Mouse (Mus musculus): ENCODE measurements around the gene D930007J09Rik. TPM values are rescaled to one million over a fixed set of nuclear protein-coding genes. Genes with fewer than 3 reads are reported as not detected.

Gene D930007J09Rik
- total and polyA plus RNA-seq, 3 experiments, result not detected

DNA sequence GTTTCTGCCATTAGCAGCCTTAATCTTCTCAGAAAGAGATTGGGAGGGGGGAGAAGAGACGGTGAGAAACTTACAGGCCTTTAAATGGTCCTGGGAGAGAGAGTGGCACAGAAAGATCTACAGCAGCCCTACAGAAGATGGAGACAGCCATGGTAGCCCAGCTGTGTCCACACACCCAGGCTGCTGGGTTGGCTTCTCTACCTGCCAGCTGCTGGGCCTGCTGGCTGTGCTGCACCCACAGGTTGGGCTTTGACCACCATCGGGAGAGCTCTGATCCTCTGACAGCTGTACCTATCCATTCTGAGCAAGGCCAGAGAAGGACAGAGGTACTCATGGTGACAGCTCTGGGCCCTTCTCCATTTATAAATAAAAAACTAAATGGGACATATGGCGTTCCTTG lies 23.8 kb downstream of the D930007J09Rik start:
- no peak for TF ChIP-seq GATA2 (IDR thresholded peaks at IDR 0.05; ENCODE audit: borderline replicate concordance, low read depth, low read length)
- no peak for TF ChIP-seq GATA1 (IDR thresholded peaks at IDR 0.05; ENCODE audit: borderline replicate concordance, low read length)
- no peak for TF ChIP-seq CTCF (IDR thresholded peaks at IDR 0.05; ENCODE audit: low read depth, low read length)
- TF ChIP-seq POLR2AphosphoS5 (IDR thresholded peaks at IDR 0.05; ENCODE audit: insufficient replicate concordance, low read depth, low read length), result no peak
- TF ChIP-seq TAL1 (conservative IDR thresholded peaks at IDR 0.05; ENCODE audit: low read depth, low read length), result no peak
- ATAC-seq (ENCODE audit: extremely low read depth, insufficient number of reproducible peaks, low FRiP score, poor library complexity, severe bottlenecking), result no peak
- H3K36me3 ChIP-seq (replicated peaks), result no peaks in the 10 kb centered on the region
- H3K4me1 ChIP-seq (ENCODE audit: insufficient read depth, low read depth, low read length), result no peaks in the 10 kb centered on the region
- no peak overlapping the region for H3K4me3 ChIP-seq (ENCODE audit: low read depth, low read length)
- no peak for DNase-seq (ENCODE audit: low spot score)
- peaks cover 29% of the 10 kb centered on the region for H3K27me3 ChIP-seq (ENCODE audit: insufficient read depth, low read length)
- no peaks in the 10 kb centered on the region for H3K9me3 ChIP-seq (replicated peaks)

DNA sequence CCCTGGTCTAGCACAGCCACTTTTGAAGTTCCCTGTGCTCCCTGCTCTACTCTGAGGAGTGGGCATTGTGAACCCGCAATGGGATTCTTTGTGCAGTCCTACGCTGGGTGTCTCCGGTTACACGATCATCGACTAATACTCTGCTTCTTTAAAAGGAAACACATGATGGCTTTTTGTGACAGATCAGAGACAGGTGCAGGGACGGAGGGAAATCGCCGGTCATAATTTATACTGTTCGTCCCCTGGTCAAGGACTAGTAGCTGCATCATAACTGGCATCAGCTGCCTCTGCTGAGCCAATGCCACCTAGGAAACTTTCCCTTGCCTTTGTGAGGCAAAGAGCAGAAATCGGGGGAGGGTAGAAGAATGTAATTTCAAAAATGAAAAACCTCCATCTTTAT lies 26.3 kb downstream of the D930007J09Rik start:
- no peak for TF ChIP-seq GATA1 (IDR thresholded peaks at IDR 0.05; ENCODE audit: borderline replicate concordance, low read length)
- H3K36me3 ChIP-seq (replicated peaks), result no peaks in the 10 kb centered on the region
- no peaks in the 10 kb centered on the region for H3K9me3 ChIP-seq (replicated peaks)
- ATAC-seq (ENCODE audit: extremely low read depth, insufficient number of reproducible peaks, low FRiP score, poor library complexity, severe bottlenecking) (no peak), DNase-seq (ENCODE audit: low spot score) (no peak)
- H3K27me3 ChIP-seq (ENCODE audit: insufficient read depth, low read length), result peaks cover 22% of the 10 kb centered on the region
- no peak overlapping the region for H3K4me3 ChIP-seq (ENCODE audit: low read depth, low read length)
- H3K4me1 ChIP-seq (ENCODE audit: insufficient read depth, low read depth, low read length), result no peaks in the 10 kb centered on the region

DNA sequence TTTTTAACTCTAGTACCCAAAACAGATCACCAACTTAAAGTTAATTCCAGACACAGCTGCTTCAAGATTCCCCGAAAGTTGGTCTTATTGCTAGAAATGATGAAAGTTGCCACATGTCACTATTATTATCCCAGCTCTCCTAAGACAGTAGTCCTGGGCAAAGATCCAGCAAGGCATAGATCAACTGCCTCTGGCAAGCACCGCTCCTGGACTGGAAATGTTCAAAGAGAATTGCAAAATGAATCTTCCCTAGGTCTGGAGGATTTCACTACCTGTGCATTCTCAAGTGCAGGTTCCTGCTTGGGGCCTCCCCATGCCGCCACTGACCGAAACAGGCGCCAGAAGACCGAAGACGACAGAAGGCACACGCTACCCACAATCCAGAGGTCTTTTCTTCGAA lies 26.8 kb downstream of the D930007J09Rik start:
- Histone ChIP-seq H3K4me3 (ENCODE audit: low read depth, low read length) (no peak overlapping the region), H3K27me3 (ENCODE audit: insufficient read depth, low read length) (peaks cover 18% of the 10 kb centered on the region), H3K9me3 (replicated peaks) (no peaks in the 10 kb centered on the region), H3K4me1 (ENCODE audit: insufficient read depth, low read depth, low read length) (no peaks in the 10 kb centered on the region), H3K36me3 (replicated peaks) (no peaks in the 10 kb centered on the region)
- DNase-seq (ENCODE audit: low spot score) (no peak), ATAC-seq (ENCODE audit: extremely low read depth, insufficient number of reproducible peaks, low FRiP score, poor library complexity, severe bottlenecking) (no peak)
- no peak for TF ChIP-seq CTCF (IDR thresholded peaks at IDR 0.05; ENCODE audit: low read depth, low read length)
- no peak for TF ChIP-seq GATA1 (IDR thresholded peaks at IDR 0.05; ENCODE audit: borderline replicate concordance, low read length)
- TF ChIP-seq GATA2 (IDR thresholded peaks at IDR 0.05; ENCODE audit: borderline replicate concordance, low read depth, low read length), result no peak
- no peak for TF ChIP-seq TAL1 (conservative IDR thresholded peaks at IDR 0.05; ENCODE audit: low read depth, low read length)
- TF ChIP-seq POLR2AphosphoS5 (IDR thresholded peaks at IDR 0.05; ENCODE audit: insufficient replicate concordance, low read depth, low read length), result no peak

DNA sequence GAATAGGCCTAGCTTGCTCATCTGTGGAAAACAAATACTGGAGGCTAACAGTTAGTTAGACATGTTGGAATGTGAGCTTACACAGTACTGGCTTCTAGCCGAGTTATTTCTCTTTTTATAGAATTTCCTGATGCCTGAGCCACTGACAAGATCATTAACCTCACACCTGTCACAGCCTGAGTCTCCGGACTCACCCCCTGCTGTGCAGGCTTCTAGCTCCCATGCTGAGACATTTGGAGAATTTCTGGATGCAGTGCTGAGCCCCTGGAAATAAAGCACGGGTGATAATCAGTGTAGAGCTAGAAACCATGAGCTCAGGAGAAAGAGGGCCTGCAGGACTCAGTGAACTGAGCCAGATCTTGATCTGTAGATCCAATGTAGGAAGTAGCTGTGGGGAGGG lies 32.7 kb downstream of the D930007J09Rik start:
- Histone ChIP-seq H3K27me3 (ENCODE audit: insufficient read depth, low read length) (no peaks in the 10 kb centered on the region; the same call in 1 of the 2 replicates), H3K9me3 (replicated peaks) (no peaks in the 10 kb centered on the region), H3K4me1 (ENCODE audit: insufficient read depth, low read depth, low read length) (no peaks in the 10 kb centered on the region), H3K4me3 (ENCODE audit: low read depth, low read length) (no peak overlapping the region), H3K36me3 (replicated peaks) (no peaks in the 10 kb centered on the region)
- DNase-seq (ENCODE audit: low spot score) (no peak), ATAC-seq (ENCODE audit: extremely low read depth, insufficient number of reproducible peaks, low FRiP score, poor library complexity, severe bottlenecking) (no peak)
- TF ChIP-seq GATA1 (IDR thresholded peaks at IDR 0.05; ENCODE audit: borderline replicate concordance, low read length), result no peak
- no peak for TF ChIP-seq TAL1 (conservative IDR thresholded peaks at IDR 0.05; ENCODE audit: low read depth, low read length)
- no peak for TF ChIP-seq POLR2AphosphoS5 (IDR thresholded peaks at IDR 0.05; ENCODE audit: insufficient replicate concordance, low read depth, low read length)
- no peak for TF ChIP-seq GATA2 (IDR thresholded peaks at IDR 0.05; ENCODE audit: borderline replicate concordance, low read depth, low read length)
- no peak for TF ChIP-seq CTCF (IDR thresholded peaks at IDR 0.05; ENCODE audit: low read depth, low read length)

DNA sequence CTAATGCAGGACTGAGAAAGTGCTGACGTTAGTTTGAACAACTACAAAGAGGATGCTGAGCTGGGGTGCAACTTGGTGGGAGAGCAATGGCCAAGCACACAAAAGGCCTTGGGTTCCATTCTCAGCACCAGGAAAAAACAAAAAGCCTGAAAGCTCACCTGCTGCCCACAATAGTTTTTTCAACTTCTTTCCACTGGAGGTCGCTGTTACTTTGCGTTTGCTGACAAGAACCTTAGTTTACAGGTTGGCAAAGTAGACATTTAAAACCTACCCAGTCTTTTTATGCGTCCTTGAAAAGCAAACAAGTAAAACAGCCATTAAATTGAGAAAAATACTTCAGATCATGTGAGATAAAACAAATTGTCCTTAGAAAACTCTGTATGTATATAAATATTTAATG lies 34.5 kb downstream of the D930007J09Rik start:
- no peak overlapping the region for H3K4me3 ChIP-seq (ENCODE audit: low read depth, low read length)
- H3K9me3 ChIP-seq (replicated peaks), result no peaks in the 10 kb centered on the region
- ATAC-seq (ENCODE audit: extremely low read depth, insufficient number of reproducible peaks, low FRiP score, poor library complexity, severe bottlenecking) (no peak), DNase-seq (ENCODE audit: low spot score) (no peak)
- TF ChIP-seq GATA2 (IDR thresholded peaks at IDR 0.05; ENCODE audit: borderline replicate concordance, low read depth, low read length) (no peak), TAL1 (conservative IDR thresholded peaks at IDR 0.05; ENCODE audit: low read depth, low read length) (no peak), GATA1 (IDR thresholded peaks at IDR 0.05; ENCODE audit: borderline replicate concordance, low read length) (no peak), POLR2AphosphoS5 (IDR thresholded peaks at IDR 0.05; ENCODE audit: insufficient replicate concordance, low read depth, low read length) (no peak), CTCF (IDR thresholded peaks at IDR 0.05; ENCODE audit: low read depth, low read length) (0 out of 2 replicates have a peak, but pooled peaks have one; percentile 13)
- no peaks in the 10 kb centered on the region for H3K36me3 ChIP-seq (replicated peaks)
- H3K27me3 ChIP-seq (ENCODE audit: insufficient read depth, low read length), result peaks cover 5% of the 10 kb centered on the region; the same call in 1 of the 2 replicates
- H3K4me1 ChIP-seq (ENCODE audit: insufficient read depth, low read depth, low read length), result no peaks in the 10 kb centered on the region

DNA sequence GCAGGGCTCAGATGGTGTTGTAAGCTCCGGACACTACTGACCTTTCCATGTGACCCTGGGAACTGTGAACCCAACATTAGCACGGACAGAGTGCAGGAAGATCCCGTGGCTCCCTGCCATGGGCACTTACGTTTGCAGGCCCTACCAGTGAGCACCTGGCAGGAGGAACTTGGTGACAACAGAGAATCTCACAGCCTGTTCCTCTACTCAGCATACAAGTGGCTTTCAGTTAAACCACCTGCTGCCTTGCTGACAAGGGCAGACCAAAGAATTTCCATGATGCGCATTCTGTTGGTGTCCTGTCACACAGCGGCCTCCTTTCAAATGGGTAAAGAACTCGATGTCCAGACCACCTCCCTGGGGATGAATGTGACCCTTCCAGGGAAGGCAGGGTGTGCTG lies 38.2 kb downstream of the D930007J09Rik start:
- H3K9me3 ChIP-seq (replicated peaks), result no peaks in the 10 kb centered on the region
- DNase-seq (ENCODE audit: low spot score), result no peak
- no peaks in the 10 kb centered on the region for H3K4me1 ChIP-seq (ENCODE audit: insufficient read depth, low read depth, low read length)
- no peaks in the 10 kb centered on the region for H3K36me3 ChIP-seq (replicated peaks)
- no peak for ATAC-seq (ENCODE audit: extremely low read depth, insufficient number of reproducible peaks, low FRiP score, poor library complexity, severe bottlenecking)
- peaks cover 8% of the 10 kb centered on the region; the same call in 1 of the 2 replicates for H3K27me3 ChIP-seq (ENCODE audit: insufficient read depth, low read length)
- no peak overlapping the region for H3K4me3 ChIP-seq (ENCODE audit: low read depth, low read length)
- TF ChIP-seq GATA1 (IDR thresholded peaks at IDR 0.05; ENCODE audit: borderline replicate concordance, low read length) (no peak), CTCF (IDR thresholded peaks at IDR 0.05; ENCODE audit: low read depth, low read length) (no peak), TAL1 (conservative IDR thresholded peaks at IDR 0.05; ENCODE audit: low read depth, low read length) (no peak), GATA2 (IDR thresholded peaks at IDR 0.05; ENCODE audit: borderline replicate concordance, low read depth, low read length) (no peak), POLR2AphosphoS5 (IDR thresholded peaks at IDR 0.05; ENCODE audit: insufficient replicate concordance, low read depth, low read length) (no peak)

DNA sequence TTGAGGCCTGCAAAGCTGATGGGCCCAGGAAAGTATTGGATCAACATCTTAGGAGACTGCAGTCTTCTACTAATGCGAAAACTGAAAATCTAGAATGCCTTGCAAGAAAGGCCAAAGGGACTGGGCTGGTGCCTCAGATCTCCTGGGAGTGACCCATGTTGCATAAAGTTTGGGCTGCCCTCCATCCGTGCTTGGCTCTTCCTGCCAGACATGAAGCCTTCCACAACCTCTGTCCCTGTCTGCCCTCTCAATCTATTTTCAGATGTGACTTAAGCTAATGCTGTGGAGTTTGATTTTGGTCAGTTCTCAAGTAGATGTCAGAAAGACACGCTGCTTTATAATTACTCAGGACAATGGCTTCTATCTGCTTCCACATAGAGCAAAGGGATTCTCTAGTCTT lies 39.5 kb downstream of the D930007J09Rik start:
- Histone ChIP-seq H3K27me3 (ENCODE audit: insufficient read depth, low read length) (peaks cover 13% of the 10 kb centered on the region), H3K4me3 (ENCODE audit: low read depth, low read length) (no peak overlapping the region), H3K9me3 (replicated peaks) (no peaks in the 10 kb centered on the region), H3K36me3 (replicated peaks) (no peaks in the 10 kb centered on the region), H3K4me1 (ENCODE audit: insufficient read depth, low read depth, low read length) (no peaks in the 10 kb centered on the region)
- TF ChIP-seq TAL1 (conservative IDR thresholded peaks at IDR 0.05; ENCODE audit: low read depth, low read length) (no peak), CTCF (IDR thresholded peaks at IDR 0.05; ENCODE audit: low read depth, low read length) (no peak), GATA2 (IDR thresholded peaks at IDR 0.05; ENCODE audit: borderline replicate concordance, low read depth, low read length) (no peak), GATA1 (IDR thresholded peaks at IDR 0.05; ENCODE audit: borderline replicate concordance, low read length) (no peak), POLR2AphosphoS5 (IDR thresholded peaks at IDR 0.05; ENCODE audit: insufficient replicate concordance, low read depth, low read length) (no peak)
- DNase-seq (ENCODE audit: low spot score), result no peak
- ATAC-seq (ENCODE audit: extremely low read depth, insufficient number of reproducible peaks, low FRiP score, poor library complexity, severe bottlenecking), result no peak

All from G1E (cell line).